Mouse (Mus musculus) frontal cortex, postnatal 36 days (tissue): ENCODE measurements around the gene Serpinb6d.

Experiments used
- DNase-seq, 2 experiments: peaks; one replicate each; pipeline ENCODE4 v3.0.0; 2022; ENCODE audit warnings: low spot score in 2 of 2

The Serpinb6d gene

DNA sequence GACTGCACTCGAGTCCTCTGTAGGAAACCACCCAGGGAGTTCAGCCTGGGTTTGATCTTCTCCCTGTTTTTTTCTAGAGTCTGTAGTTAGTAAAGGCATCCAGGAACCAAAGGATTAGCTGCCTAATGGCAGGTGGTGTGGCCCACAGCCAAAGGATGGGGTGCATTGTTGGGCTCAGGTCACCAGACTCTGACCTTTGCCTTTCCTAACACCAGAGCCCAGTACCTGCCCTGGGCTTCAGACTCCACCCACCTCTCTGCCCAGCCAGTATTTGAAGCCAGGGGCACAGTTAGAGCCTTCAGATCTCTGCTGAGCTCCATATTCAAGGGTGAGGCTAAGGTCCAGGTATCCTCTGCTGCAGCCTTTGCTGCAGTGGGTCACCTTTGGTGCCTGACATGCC is at the start of gene Serpinb6d:
TSS of gene Serpinb6d (plus strand) at position 301 of the 400 bp plus-strand sequence.
- no peak for DNase-seq

DNA sequence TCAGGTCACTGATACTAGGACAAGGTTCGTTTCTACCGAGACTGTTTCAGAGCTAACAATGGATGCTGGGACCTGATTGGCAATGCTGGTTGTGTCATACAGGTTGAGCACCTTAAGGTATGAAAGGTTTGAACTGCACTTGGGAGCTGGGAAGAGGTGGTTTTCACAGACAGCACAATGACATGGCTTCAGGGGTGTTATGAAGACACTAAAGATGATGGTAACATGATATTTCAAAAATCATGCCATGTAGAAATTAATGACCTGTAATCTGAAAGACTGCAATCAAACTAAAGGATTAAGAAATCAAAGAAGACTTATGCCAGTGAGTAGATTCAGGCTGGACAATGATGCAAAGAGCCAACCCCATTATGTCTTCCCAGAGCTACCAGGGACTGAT is 38.3 kb upstream of the Serpinb6d start:
- DNase-seq: no peak

GRCm38 (mm10) chr13:33642540-33642939 is 18.7 kb upstream of the Serpinb6d start:
- DNase-seq: no peak

DNA sequence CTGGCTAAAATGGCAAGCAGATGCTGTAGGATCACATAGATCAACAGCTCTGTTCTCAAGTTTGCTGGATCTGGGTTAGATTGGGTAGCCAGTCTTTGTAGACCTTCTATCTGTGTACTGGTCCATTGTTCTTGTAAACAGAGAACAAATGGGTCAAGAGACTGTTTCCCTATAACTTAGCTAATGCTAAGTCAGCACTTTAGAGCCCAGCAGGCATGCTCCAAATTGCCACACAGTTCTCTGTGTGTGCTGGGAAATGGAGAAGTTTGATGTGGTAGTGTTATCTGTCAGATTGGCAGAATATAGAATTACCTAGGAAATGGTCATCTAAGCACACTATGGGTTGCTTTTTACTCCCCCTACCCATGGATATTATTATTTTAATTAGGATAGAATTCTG is 1.3 kb downstream of the Serpinb6d start:
- DNase-seq: no peak

DNA sequence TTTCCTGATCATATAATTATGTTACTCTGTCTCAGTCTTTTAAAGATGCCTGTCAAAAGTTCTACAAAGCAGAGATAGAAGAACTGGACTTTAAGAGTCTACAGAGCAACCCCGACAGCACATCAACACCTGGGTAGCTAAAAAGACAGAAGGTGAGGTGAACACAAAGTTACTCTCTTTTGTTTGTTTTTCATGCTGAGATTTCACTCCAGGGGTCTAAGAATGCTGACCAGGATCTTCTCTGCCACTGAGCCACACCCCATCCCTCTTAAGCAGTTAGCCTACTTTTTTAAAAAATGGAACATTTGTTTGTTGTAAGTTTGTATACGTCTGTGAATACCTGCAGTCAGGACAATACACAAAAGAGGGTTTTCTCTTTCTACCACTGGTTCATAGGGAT is 59.1 kb downstream of the Serpinb6d start:
- no peak for DNase-seq
